Mouse (Mus musculus): ENCODE results near the gene Prss29. TPM values are rescaled to one million over a fixed set of nuclear protein-coding genes. Genes with fewer than 3 reads are reported as not detected.

Prss29 gene
- polyA plus RNA-seq, 1 experiment, result not detected

DNA sequence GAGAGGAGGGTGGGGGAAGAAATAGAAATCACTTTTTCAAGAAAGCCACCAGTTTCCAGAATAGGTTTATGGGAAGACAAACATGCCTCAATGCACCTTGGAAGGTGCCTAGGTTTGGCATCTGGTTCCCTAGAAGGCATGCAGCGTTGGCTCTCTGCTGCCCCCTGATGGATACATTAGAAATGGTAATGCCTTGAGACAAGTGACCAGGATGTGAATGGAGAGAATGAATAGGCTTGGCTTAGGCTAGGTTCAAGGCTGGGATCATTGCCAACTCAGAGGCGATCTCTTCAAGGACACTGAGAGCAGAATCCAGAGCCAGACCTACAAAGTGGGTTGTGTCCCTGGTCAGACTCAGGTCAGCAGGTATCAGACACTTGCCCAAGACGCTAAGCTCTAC is 33.4 kb upstream of the Prss29 start:
- TF ChIP-seq TAL1 (IDR thresholded peaks at IDR 0.05; ENCODE audit: low read length), result no peak
- H3K4me3 ChIP-seq (replicated peaks), result no peak overlapping the region
- H3K27me3 ChIP-seq (ENCODE audit: control insufficient read depth), result no peaks in the 10 kb centered on the region
- no peaks in the 10 kb centered on the region for H3K36me3 ChIP-seq (ENCODE audit: control insufficient read depth)
- peaks cover 9% of the 10 kb centered on the region for H3K4me1 ChIP-seq (ENCODE audit: control insufficient read depth)
- no peaks in the 10 kb centered on the region for H3K9me3 ChIP-seq (ENCODE audit: control insufficient read depth, low read length)

DNA sequence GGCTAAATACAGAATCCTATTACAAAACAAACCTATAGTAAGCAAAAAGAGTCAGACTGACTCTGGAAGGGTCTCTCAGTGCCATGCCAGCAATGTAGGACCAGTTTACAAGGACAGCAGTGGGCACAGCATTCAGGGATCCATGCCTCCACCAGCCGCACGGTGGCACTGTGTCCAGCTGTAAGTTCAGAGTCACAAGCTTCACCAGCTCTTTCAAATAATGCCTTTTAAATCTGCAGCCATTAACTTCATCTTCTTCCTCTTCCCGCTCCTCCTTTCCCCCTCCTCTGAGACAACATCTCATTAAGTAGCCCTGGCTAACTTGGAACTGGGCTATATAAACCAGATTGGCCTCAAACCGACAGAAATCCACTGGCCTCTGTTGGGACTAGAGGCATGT is 29.6 kb upstream of the Prss29 start:
- no peaks in the 10 kb centered on the region; the same call in 1 of the 2 replicates for H3K4me1 ChIP-seq (ENCODE audit: control insufficient read depth)
- H3K36me3 ChIP-seq (ENCODE audit: control insufficient read depth), result no peaks in the 10 kb centered on the region
- TF ChIP-seq TAL1 (IDR thresholded peaks at IDR 0.05; ENCODE audit: low read length) (no peak), GATA1 (IDR thresholded peaks at IDR 0.05; ENCODE audit: low read length) (no peak)
- no peaks in the 10 kb centered on the region for H3K9me3 ChIP-seq (ENCODE audit: control insufficient read depth, low read length)
- no peaks in the 10 kb centered on the region for H3K27me3 ChIP-seq (ENCODE audit: control insufficient read depth)
- H3K4me3 ChIP-seq (replicated peaks), result no peak overlapping the region

DNA sequence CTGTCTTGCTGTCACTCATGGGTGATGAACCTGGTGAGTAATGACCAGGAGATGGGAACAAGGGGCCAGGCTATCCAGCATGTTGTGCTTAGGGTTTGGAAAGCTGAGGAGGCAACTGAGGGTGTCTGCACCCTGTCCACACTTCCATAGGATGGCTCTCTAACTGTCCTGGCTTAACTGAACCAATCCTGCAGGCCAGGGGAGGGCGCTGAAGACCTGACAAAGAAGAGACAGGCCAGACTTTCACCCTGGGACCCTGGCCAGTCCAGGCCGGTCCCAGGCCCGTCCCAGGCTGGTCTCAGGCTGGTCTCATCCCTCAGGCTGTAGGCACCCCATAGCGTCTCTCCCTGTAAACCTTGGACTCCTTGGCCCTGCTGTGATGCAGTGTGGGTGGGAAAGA is 28.0 kb upstream of the Prss29 start:
- TF ChIP-seq GATA1 (IDR thresholded peaks at IDR 0.05; ENCODE audit: low read length), result no peak
- no peak for TF ChIP-seq TAL1 (IDR thresholded peaks at IDR 0.05; ENCODE audit: low read length)
- H3K4me3 ChIP-seq (replicated peaks), result no peak overlapping the region
- no peaks in the 10 kb centered on the region for H3K9me3 ChIP-seq (ENCODE audit: control insufficient read depth, low read length)
- H3K27me3 ChIP-seq (ENCODE audit: control insufficient read depth), result no peaks in the 10 kb centered on the region
- no peaks in the 10 kb centered on the region for H3K36me3 ChIP-seq (ENCODE audit: control insufficient read depth)
- H3K4me1 ChIP-seq (ENCODE audit: control insufficient read depth), result no peaks in the 10 kb centered on the region; the same call in 1 of the 2 replicates

DNA sequence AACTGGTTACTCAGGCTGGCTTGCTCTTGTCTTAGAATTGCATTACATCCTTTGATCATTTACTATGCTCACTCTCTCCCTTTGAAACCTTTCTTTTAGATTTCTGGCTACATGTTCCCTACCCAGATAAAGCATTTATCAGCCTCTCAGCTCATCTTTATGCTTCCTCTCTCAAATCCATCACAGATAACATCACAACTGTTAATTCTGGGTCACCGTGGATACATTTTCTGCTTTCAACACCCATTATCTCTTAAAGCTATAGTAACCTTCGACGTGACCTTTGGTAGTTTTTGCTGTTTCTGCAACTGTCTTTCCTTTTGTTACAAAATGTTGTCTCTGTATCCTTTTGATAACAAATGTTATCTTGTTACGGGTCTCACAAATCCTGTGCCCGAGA is 25.0 kb upstream of the Prss29 start:
- TF ChIP-seq GATA1 (IDR thresholded peaks at IDR 0.05; ENCODE audit: low read length) (no peak), TAL1 (IDR thresholded peaks at IDR 0.05; ENCODE audit: low read length) (no peak)
- Histone ChIP-seq H3K4me1 (ENCODE audit: control insufficient read depth) (no peaks in the 10 kb centered on the region; the same call in 1 of the 2 replicates), H3K9me3 (ENCODE audit: control insufficient read depth, low read length) (no peaks in the 10 kb centered on the region), H3K36me3 (ENCODE audit: control insufficient read depth) (no peaks in the 10 kb centered on the region), H3K4me3 (replicated peaks) (no peak overlapping the region), H3K27me3 (ENCODE audit: control insufficient read depth) (no peaks in the 10 kb centered on the region)

DNA sequence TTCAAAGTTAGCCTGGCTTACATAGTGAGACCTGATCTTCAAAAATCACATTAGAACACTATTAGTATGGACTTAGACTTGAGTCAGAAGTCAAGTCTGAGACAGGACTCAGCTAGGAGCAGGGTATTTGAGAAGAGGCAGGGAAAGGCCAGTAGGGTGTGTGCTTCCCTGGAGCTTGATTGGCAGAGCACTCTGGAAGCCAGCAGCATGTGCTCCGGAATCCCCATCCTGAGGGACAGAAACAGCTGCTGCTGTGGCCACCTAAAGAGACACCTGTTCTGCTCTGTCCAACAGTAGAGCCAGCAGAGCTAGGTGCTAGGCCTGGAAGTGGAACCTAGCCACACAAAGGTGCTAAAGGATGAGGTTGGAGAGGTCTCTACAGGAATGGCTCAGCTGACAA is 24.3 kb upstream of the Prss29 start:
- no peaks in the 10 kb centered on the region; the same call in 1 of the 2 replicates for H3K4me1 ChIP-seq (ENCODE audit: control insufficient read depth)
- H3K36me3 ChIP-seq (ENCODE audit: control insufficient read depth), result no peaks in the 10 kb centered on the region
- TF ChIP-seq GATA1 (IDR thresholded peaks at IDR 0.05; ENCODE audit: low read length) (no peak), TAL1 (IDR thresholded peaks at IDR 0.05; ENCODE audit: low read length) (no peak)
- H3K27me3 ChIP-seq (ENCODE audit: control insufficient read depth), result no peaks in the 10 kb centered on the region
- no peaks in the 10 kb centered on the region for H3K9me3 ChIP-seq (ENCODE audit: control insufficient read depth, low read length)
- H3K4me3 ChIP-seq (replicated peaks), result no peak overlapping the region

DNA sequence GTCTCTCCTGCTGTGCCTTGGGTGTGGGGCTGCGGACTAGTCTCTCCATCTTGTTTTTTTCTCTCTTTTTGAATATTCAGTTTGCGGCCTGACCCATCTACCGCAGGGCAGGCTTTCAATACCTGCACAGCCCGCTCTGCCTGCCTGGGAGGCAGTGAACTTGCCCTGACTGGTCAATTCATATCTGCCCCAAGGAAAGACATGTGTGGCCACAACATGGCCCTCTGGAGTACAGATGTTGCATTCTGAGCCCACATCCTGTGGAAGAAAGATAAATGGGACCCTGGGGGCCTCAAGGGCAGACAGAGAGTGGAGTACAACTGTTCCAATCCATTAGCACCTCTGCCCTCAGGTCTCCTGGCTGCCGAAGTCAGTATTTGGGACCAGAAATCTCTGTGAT is 20.4 kb upstream of the Prss29 start, which contains the start of gene Prss34:
Prss34 (plus strand) TSS at position 301 of the 400 bp plus-strand sequence.
- no peak for TF ChIP-seq TAL1 (IDR thresholded peaks at IDR 0.05; ENCODE audit: low read length)
- TF ChIP-seq GATA1 (IDR thresholded peaks at IDR 0.05; ENCODE audit: low read length), result no peak
- Histone ChIP-seq H3K9me3 (ENCODE audit: control insufficient read depth, low read length) (no peaks in the 10 kb centered on the region), H3K4me1 (ENCODE audit: control insufficient read depth) (no peaks in the 10 kb centered on the region; the same call in 1 of the 2 replicates), H3K27me3 (ENCODE audit: control insufficient read depth) (peaks cover 1% of the 10 kb centered on the region; the same call in 1 of the 2 replicates), H3K36me3 (ENCODE audit: control insufficient read depth) (no peaks in the 10 kb centered on the region), H3K4me3 (replicated peaks) (no peak within 1 kb of the TSS)

DNA sequence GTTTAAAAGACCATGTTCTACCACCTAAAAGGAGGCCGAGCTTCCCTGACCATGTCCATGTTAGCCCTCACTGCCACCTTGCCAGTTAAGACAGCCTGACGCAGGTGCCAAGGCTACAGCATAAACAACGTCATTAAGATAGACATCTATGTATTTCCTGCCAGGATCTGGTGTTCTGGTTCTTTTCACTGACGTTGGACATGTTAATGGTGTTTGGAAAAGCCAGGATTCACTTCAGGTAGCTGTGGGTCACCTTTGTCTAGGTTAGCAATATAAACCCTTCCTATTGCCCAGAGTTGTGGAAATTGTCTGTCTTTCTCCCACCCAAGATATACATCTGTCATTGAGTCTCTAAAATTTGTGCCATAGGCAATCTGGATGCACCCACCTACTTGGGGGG is 10.1 kb upstream of the Prss29 start, which contains the start of gene Prss28:
Prss28 (plus strand) TSS at position 301 of the 400 bp plus-strand sequence.
- no peak for TF ChIP-seq GATA1 (IDR thresholded peaks at IDR 0.05; ENCODE audit: low read length)
- no peak for TF ChIP-seq TAL1 (IDR thresholded peaks at IDR 0.05; ENCODE audit: low read length)
- no peaks in the 10 kb centered on the region for H3K4me1 ChIP-seq (ENCODE audit: control insufficient read depth)
- no peaks in the 10 kb centered on the region for H3K27me3 ChIP-seq (ENCODE audit: control insufficient read depth)
- H3K9me3 ChIP-seq (ENCODE audit: control insufficient read depth, low read length), result no peaks in the 10 kb centered on the region
- H3K4me3 ChIP-seq (replicated peaks), result no peak within 1 kb of the TSS
- no peaks in the 10 kb centered on the region for H3K36me3 ChIP-seq (ENCODE audit: control insufficient read depth)

DNA sequence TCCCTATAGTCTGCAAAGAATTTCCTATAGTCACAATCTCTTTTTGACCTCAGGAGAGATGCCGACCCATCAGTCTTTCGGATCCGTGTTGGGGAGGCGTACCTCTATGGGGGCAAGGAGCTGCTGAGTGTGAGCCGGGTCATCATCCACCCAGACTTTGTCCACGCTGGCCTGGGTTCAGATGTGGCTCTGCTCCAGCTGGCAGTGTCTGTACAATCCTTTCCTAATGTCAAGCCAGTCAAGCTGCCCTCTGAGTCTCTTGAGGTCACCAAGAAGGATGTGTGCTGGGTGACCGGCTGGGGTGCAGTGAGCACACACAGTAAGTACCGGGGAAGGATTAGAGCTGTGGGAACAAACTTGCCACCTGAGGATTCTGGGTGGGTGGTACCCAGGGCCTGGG is 2.4 kb downstream of the Prss29 start:
- Histone ChIP-seq H3K4me3 (replicated peaks) (no peak overlapping the region), H3K4me1 (ENCODE audit: control insufficient read depth) (no peaks in the 10 kb centered on the region), H3K9me3 (ENCODE audit: control insufficient read depth, low read length) (no peaks in the 10 kb centered on the region), H3K36me3 (ENCODE audit: control insufficient read depth) (no peaks in the 10 kb centered on the region), H3K27me3 (ENCODE audit: control insufficient read depth) (no peaks in the 10 kb centered on the region)
- TF ChIP-seq TAL1 (IDR thresholded peaks at IDR 0.05; ENCODE audit: low read length), result no peak
- no peak for TF ChIP-seq GATA1 (IDR thresholded peaks at IDR 0.05; ENCODE audit: low read length)

DNA sequence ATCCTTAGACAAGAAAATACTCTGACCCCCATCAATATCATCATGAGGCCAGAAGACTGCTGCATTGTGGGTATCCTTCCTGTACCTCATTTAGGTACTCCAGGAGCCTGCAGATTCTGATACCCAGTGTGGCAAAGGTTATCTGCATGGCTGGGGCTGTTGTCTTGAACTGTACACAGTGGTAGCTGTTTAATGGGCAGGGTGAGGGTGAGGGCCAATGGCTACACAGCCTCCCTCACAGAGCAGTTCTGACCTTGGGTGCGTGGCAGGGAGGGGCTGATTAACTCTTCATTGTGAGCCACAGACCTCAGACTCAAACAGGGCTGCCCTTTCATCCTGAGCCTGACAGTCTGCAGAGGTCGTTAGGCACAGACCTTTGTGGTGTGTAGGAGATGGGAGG is 4.5 kb downstream of the Prss29 start:
- H3K4me1 ChIP-seq (ENCODE audit: control insufficient read depth), result no peaks in the 10 kb centered on the region
- no peaks in the 10 kb centered on the region for H3K9me3 ChIP-seq (ENCODE audit: control insufficient read depth, low read length)
- H3K4me3 ChIP-seq (replicated peaks), result no peak overlapping the region
- TF ChIP-seq TAL1 (IDR thresholded peaks at IDR 0.05; ENCODE audit: low read length) (no peak), GATA1 (IDR thresholded peaks at IDR 0.05; ENCODE audit: low read length) (no peak)
- H3K36me3 ChIP-seq (ENCODE audit: control insufficient read depth), result no peaks in the 10 kb centered on the region
- H3K27me3 ChIP-seq (ENCODE audit: control insufficient read depth), result no peaks in the 10 kb centered on the region

DNA sequence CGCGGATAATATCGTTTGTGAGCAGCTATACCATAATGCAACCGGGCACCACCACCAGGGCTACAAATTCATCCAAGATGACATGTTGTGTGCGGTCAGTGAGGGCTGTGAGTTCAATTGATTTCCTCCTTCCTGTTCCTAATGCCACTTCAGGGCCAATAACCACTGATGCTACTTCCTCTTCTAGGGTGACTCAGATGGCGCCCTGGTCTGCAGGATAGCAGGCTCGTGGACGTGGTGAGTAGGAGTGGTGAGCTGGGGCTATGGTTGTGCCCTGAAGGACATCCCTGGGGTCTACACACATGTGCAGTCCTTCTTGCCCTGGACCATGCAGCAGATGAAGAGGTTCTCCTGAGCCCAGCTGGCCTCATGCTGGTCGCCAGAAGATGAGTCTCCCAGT is 13.9 kb downstream of the Prss29 start:
- H3K27me3 ChIP-seq (ENCODE audit: control insufficient read depth), result no peaks in the 10 kb centered on the region
- H3K9me3 ChIP-seq (ENCODE audit: control insufficient read depth, low read length), result no peaks in the 10 kb centered on the region
- no peaks in the 10 kb centered on the region for H3K36me3 ChIP-seq (ENCODE audit: control insufficient read depth)
- H3K4me1 ChIP-seq (ENCODE audit: control insufficient read depth), result no peaks in the 10 kb centered on the region
- TF ChIP-seq TAL1 (IDR thresholded peaks at IDR 0.05; ENCODE audit: low read length), result no peak
- no peak for TF ChIP-seq GATA1 (IDR thresholded peaks at IDR 0.05; ENCODE audit: low read length)
- no peak overlapping the region for H3K4me3 ChIP-seq (replicated peaks)

Data from erythroblast, embryonic 14.5 days (primary cell).